Mouse (Mus musculus) CH12.LX (cell line): Measurements from ENCODE around the gene Tle1.

ENCODE experiments used
- CTCF ChIP-seq, 2 experiments: IDR thresholded peaks in 1 of 2; conservative IDR thresholded peaks in 1 of 2; 2 replicates each; pipeline ENCODE4 v1.5.1; 2011 to 2012; ENCODE audit warnings: low read depth in 2 of 2, low read length in 2 of 2, improper control_type of control experiment in 1 of 2, inconsistent platforms in 1 of 2, mild to moderate bottlenecking in 1 of 2, moderate library complexity in 1 of 2
- IRF4 ChIP-seq: IDR thresholded peaks from 2 replicates; pipeline ENCODE4 v1.6.1; 2014; ENCODE audit warnings: low read depth, mild to moderate bottlenecking, inconsistent platforms, low read length, improper control_type of control experiment
- POLR2A ChIP-seq: IDR thresholded peaks from 2 replicates; pipeline ENCODE4 v1.6.1; 2011; ENCODE audit warnings: low read depth, mild to moderate bottlenecking, improper control_type of control experiment, low read length

GRCm38 (mm10) chr4:72132646-72133045, 68.1 kb downstream of the Tle1 start:
- TF ChIP-seq POLR2A (no peak), CTCF (conservative IDR thresholded peaks at IDR 0.05 in 1 of 2, IDR thresholded peaks at IDR 0.05 in 1 of 2; ENCODE audit: low read depth in 2 of 2, low read length in 2 of 2) (no peak), IRF4 (no peak)
